Mouse (Mus musculus) heart, postnatal 25 days (tissue): ENCODE data around the gene Gm49711. TPM values are rescaled to one million over a fixed set of nuclear protein-coding genes. Genes with fewer than 3 reads are reported as not detected.

ENCODE experiments used
- DNase-seq: peaks from one replicate; pipeline ENCODE4 v3.0.0; 2022; ENCODE audit warnings: low spot score
- intact Hi-C: fragments of 180-260 bp; cut with DNase I; formaldehyde crosslinking; loops from one replicate; pipeline ENCODE4 v1.15.1; 2025
- total RNA-seq, 2 experiments: library from RNA; stranded (reverse); gene quantifications; 2 replicates each; pipeline ENCODE4 v1.2.3; 2021

Gm49711 gene
- total RNA-seq, 2 experiments from 2014 or later = not detected

DNA sequence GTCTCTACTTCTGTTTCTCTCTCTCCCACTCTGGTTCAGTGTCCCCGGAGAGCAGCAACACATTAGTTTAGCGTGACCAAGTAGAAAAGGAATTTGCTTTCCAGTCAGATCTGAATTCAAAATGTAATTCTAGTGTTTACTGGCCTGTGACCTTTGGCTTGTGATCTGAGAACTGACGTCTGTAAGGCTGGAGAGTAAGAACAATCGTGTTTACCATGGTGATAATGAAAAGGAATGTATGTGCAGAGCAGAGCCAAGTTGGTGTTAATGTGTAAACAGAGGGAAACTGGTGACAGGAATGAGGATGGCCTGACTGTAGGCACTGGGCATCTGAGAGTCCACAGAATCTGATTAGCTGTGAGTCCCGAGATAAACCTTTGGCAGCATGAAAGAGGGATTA is 176.4 kb downstream of the Gm49711 start:
- intact Hi-C loops = no loop called here
- no peak for DNase-seq

DNA sequence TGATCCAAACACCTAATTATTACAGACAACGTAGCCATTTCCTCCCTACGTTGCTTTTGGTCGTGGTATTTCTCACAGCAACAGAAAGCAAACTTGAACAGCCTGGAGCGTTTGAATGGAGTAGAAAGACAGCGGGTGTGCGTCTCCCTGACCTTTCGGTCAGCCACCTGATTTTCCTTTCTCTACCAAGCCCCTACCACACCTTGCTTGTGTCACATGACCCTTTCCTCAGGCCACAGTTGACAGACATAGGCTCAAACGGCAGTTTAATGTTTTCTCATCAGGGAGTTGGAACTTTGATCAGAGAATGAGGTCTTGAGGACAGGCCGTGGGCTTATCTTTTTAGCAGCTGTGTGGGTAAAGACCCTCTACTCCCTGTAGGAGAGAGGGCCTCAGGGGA is 177.1 kb downstream of the Gm49711 start:
- DNase-seq = no peak
- intact Hi-C loops = no loop called here

Other genes starting within 250 kb of the Gm49711 start
- gene Mrps6, start within 50 bp of the Gm49711 start, total RNA-seq = 10 to 100 TPM; 60.6 to 63.2 TPM
- gene Slc5a3, start within 50 bp of the Gm49711 start, total RNA-seq = 1 to 10 TPM; 6.3 to 7.7 TPM
- not detected for gene Kcne2, start 234.1 kb downstream of the Gm49711 start, total RNA-seq
- 10 to 100 TPM; 75.9 to 77.2 TPM for gene Smim11, start 243.0 kb downstream of the Gm49711 start, total RNA-seq